Mouse (Mus musculus): ENCODE data around the gene Agrp.
"Not testable (repeated sequence)": the region's sequence is repeated elsewhere in the genome, so short reads cannot be mapped to it uniquely, and the experiment has no call there.

Agrp gene

GRCm38 (mm10) chr8:105622421-105622920, 14.7 kb downstream of the Agrp start:
- peak; percentile 98 for DNase-seq (ENCODE audit: low read depth, low spot score)

GRCm38 (mm10) chr8:105621841-105622240, 15.4 kb downstream of the Agrp start:
- no peak for DNase-seq (ENCODE audit: low read depth, low spot score)

GRCm38 (mm10) chr8:105620946-105621720, 16.1 kb downstream of the Agrp start:
- DNase-seq (ENCODE audit: low read depth, low spot score), result no peak

GRCm38 (mm10) chr8:105620211-105620610, 17.0 kb downstream of the Agrp start:
- no peak for DNase-seq (ENCODE audit: low read depth, low spot score)

GRCm38 (mm10) chr8:105618892-105619591, 18.2 kb downstream of the Agrp start:
- DNase-seq (ENCODE audit: low read depth, low spot score), result no peak

- no peak for DNase-seq (ENCODE audit: low read depth, low spot score)
These were observed 18.9 kb downstream of the Agrp start for GRCm38 (mm10) chr8:105618279-105618634.

- DNase-seq (ENCODE audit: low read depth, low spot score), result peak; percentile 58
These were observed 19.5 kb downstream of the Agrp start for GRCm38 (mm10) chr8:105617451-105618278.

GRCm38 (mm10) chr8:105615942-105616341, 21.3 kb downstream of the Agrp start:
- no peak for DNase-seq (ENCODE audit: low read depth, low spot score)

- DNase-seq (ENCODE audit: low read depth, low spot score), result peak; percentile 60
These were observed 23.2 kb downstream of the Agrp start for GRCm38 (mm10) chr8:105613830-105614511.

GRCm38 (mm10) chr8:105613037-105613436, 24.2 kb downstream of the Agrp start:
- DNase-seq (ENCODE audit: low read depth, low spot score), result no peak

- DNase-seq (ENCODE audit: low read depth, low spot score), result no peak
These were observed 25.4 kb downstream of the Agrp start for GRCm38 (mm10) chr8:105611836-105612235.

- DNase-seq (ENCODE audit: low read depth, low spot score), result no peak
These were observed 27.4 kb downstream of the Agrp start for GRCm38 (mm10) chr8:105609771-105610170.

- DNase-seq (ENCODE audit: low read depth, low spot score), result no peak
These were observed 27.8 kb downstream of the Agrp start for GRCm38 (mm10) chr8:105609355-105609754.

- peak; percentile 92 for DNase-seq (ENCODE audit: low read depth, low spot score)
These were observed 29.5 kb downstream of the Agrp start for GRCm38 (mm10) chr8:105607684-105608083.

GRCm38 (mm10) chr8:105607062-105607461, 30.1 kb downstream of the Agrp start:
- no peak for DNase-seq (ENCODE audit: low read depth, low spot score)

- DNase-seq (ENCODE audit: low read depth, low spot score), result peak; percentile 76
These were observed 30.8 kb downstream of the Agrp start for GRCm38 (mm10) chr8:105606189-105607023.

GRCm38 (mm10) chr8:105605491-105606188, 31.6 kb downstream of the Agrp start:
- DNase-seq (ENCODE audit: low read depth, low spot score), result no peak

GRCm38 (mm10) chr8:105604804-105605381, 32.3 kb downstream of the Agrp start, which contains the start of gene Ripor1:
TSS of gene Ripor1 (plus strand) at chr8:105605255.
- peak; percentile 91 for DNase-seq (ENCODE audit: low read depth, low spot score)

GRCm38 (mm10) chr8:105602540-105602939, 34.7 kb downstream of the Agrp start:
- not testable (repeated sequence) for DNase-seq (ENCODE audit: low read depth, low spot score)

All from ES-CJ7 (cell line).